Mouse (Mus musculus): ENCODE measurements around the gene Arl5b.

The Arl5b gene

GRCm38 (mm10) chr2:15049117-15049873 lies at the start of gene Arl5b:
Gene Arl5b (plus strand): TSS chr2:15049395.
- peak; percentile 91 for DNase-seq (ENCODE audit: low spot score)

GRCm38 (mm10) chr2:15007531-15007930 lies 41.7 kb upstream of the Arl5b start:
- DNase-seq (ENCODE audit: low spot score), result no peak

DNA sequence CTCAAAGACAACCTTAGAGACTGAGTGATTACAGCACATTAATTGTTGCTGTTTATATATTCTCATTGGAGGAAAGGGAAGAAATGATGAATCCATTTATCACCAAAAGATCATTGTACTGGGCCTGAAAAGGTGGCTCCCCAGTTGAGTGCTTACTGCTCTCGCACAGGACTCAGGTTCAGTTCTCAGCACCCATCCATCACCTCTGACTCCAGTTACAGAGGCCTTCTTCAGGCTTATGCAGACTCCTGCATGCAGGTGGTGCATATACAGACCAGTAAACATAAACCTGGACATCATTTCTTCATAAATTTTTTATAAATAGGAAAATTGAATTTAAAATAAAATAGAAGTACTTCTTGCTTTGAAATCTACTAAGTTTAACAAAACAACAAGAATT lies 41.1 kb upstream of the Arl5b start:
- DNase-seq (ENCODE audit: low spot score), result no peak

GRCm38 (mm10) chr2:15026817-15027216 lies 22.4 kb upstream of the Arl5b start:
- DNase-seq (ENCODE audit: low spot score), result no peak

DNA sequence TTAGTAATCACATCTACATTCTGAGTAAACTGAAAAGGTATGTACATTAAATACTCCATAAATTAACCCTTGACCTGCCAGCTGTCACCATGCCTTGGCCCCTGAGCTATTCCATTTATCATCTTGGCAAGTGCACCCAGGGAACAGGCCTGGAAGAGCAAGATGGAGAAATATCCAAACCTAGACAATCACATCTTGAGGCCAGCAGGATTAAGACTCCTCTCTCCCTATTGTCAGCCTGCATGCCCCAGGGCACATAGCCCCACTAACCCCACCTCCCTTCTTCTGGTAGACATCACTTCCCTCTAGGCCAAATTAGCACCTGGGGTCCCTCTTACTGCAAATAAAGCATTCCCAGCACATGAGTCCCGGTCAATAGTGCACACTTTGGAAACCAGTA lies 21.4 kb upstream of the Arl5b start:
- DNase-seq (ENCODE audit: low spot score), result no peak

- no peak for DNase-seq (ENCODE audit: low spot score)
These were observed 10.5 kb upstream of the Arl5b start for GRCm38 (mm10) chr2:15038705-15039104.

DNA sequence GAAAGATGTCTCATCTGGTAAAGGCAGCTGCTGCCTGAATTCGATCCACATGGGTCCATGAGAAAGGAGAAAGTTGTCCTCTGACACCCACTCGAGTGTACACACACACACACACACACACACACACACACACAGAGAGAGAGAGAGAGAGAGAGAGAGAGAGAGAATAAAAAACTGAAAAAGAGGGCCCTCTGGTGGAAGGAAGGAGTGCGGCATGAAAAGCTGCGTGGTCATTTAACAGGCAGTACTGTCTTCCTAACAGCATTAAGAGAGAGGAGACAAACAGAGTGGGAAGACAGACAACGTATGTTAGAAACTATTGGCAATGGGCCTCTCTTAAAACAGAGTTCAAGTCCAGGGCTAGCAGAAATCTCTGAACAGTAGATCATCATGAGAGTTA lies 8.9 kb upstream of the Arl5b start:
- no peak for DNase-seq (ENCODE audit: low spot score)

GRCm38 (mm10) chr2:15054496-15054895 lies 5.3 kb downstream of the Arl5b start:
- no peak for DNase-seq (ENCODE audit: low spot score)

GRCm38 (mm10) chr2:15054945-15055637 lies 5.9 kb downstream of the Arl5b start, which contains the start of gene Nsun6:
Gene Nsun6 (minus strand): TSS chr2:15055069.
- peak; percentile 71 for DNase-seq (ENCODE audit: low spot score)

DNA sequence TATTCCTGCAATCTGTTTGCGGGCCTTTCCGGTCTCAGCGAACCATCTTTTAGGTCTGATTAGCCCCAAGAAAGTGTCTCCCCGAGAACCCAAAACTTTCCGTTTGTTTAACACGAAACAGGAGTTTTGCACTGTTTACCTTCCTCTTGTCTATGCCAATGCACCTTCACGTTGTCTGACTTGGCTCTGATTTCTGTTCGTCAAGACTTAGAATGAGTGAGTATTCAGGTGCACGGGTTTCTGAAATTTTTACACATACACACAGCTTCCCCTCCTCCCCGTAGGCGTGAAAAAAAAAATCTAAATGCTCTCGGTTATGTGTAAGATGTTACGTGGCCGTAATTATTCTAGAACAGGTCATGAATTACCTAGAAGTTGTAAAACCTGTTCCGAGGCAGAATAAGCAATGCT lies 6.6 kb downstream of the Arl5b start:
- DNase-seq (ENCODE audit: low spot score), result no peak

GRCm38 (mm10) chr2:15058227-15058626 lies 9.0 kb downstream of the Arl5b start:
- DNase-seq (ENCODE audit: low spot score), result no peak

DNA sequence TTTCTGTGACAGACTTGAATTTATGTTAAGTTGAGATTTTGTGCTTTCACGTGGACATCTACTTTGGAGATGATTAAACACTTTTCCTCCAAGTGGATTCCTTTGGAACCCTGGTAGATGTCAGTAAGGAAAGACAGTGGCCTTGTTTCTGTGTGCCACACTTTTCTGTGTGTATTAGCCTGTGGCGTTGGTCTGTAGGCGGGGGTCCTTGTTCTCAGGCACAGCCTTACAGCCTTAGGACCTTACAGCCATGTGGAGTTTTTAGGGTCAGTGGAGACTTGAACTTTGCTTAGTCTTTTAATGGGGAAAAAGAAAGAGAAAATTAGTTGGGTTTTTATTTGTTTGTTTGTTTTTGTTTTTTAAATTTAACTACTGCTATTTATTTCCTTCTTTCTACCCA lies 11.7 kb downstream of the Arl5b start:
- DNase-seq (ENCODE audit: low spot score), result no peak

- DNase-seq (ENCODE audit: low spot score), result no peak
These were observed 14.6 kb downstream of the Arl5b start for GRCm38 (mm10) chr2:15063815-15064214.

GRCm38 (mm10) chr2:15064380-15065269 lies 15.4 kb downstream of the Arl5b start:
- no peak for DNase-seq (ENCODE audit: low spot score)

DNA sequence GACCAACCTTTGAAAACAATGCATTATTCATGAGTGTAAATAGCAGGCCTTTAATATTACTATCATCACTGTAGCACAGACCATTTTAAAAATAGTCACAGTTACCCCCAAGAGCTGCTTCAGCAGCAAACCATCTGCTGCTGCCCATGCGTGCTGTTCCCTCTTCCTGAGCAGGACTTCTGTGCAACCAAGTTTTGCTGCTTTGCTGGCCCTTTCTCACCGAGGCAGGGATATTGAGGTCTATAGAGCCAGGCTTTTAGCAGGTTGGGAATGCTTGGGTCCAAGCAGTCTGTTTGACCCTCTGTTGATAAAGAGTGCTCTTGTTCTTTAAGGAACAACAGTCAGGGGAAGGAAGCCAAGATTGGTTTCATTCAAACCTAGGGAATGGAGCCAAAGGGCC lies 16.3 kb downstream of the Arl5b start:
- no peak for DNase-seq (ENCODE audit: low spot score)

- no peak for DNase-seq (ENCODE audit: low spot score)
These were observed 17.9 kb downstream of the Arl5b start for GRCm38 (mm10) chr2:15067091-15067490.

DNA sequence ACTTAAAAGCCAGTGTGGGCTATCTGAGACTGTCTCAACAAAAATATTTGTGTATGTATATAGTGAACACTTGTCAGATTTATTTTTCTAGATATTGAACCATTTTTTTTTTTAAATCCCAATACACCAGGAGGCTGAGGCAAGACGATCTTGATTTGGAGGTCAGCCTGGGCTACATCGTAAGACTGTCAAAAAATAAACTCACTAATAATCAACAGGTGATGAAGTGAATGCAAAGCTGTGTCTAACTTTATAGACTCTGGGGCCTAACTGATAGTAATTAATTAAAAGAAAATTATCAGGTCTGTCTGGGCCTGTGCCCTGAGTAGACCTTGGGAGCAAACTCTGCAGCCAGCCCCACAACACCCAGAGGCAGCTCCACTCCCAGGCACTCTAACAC lies 34.5 kb downstream of the Arl5b start:
- DNase-seq (ENCODE audit: low spot score), result no peak

DNA sequence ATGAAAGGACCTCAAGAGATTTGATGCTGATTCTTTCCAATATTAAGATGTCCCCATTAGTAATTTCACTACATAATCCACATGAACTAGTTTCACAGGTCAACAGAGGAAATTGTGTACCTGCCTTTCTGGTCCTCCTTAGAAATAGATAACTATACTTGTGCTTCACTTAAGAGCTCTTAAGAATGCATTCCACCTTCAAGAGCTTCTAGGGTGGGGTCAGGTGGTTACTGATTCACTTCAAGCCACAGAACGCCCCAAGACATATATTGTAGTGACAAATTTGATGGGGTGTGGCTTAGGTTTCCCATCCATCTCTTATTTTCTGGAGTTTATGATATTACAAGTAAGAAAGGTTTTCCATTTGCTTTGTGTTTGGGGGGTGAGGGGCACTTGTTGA lies 38.1 kb downstream of the Arl5b start:
- DNase-seq (ENCODE audit: low spot score), result no peak

DNA sequence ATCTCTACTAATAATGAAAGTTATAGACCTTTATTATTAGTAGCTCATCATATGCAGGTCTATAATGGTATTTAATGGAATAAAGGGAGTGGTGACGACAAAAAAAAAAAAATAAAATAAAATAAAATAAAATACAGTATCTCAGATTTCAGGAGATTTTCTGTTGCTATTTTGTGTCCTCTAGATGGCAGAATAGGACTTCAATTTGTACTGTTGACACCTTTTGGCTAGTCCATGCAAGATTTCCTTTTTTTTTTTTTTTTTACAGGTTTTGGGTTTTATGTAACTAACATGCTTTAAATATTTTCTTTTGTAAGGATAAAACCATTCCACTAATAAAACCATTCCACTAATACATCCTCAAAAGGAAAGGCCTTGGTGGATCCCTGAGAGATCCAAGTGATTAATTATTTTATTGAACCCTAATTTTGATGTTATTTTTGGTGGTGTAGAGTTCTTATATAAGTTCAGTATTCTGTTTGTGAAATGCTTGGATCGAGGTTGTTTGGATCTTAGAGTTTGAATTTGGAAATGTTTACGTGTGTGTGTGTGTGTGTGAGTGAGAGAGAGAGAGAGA lies 47.4 kb downstream of the Arl5b start:
- no peak for DNase-seq (ENCODE audit: low spot score)

DNA sequence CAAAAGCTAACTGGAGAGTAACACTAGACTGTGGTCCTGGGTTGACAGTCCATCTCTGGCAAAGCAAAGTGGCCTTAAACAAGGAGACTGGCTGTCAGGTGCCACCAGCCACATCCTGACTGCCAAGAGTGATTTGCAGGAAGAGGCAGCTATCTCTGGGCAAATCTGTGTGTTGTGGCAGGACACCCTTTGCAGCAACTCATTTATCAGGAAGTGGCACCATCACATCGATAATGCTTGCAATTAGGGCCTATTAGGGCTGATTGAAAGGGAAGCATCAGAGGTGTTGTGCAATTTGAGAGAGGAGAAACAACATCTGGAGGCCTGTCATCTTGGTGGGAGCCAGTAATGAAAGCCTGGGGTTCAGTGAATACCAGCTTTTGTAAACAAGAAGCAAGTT lies 55.2 kb downstream of the Arl5b start:
- DNase-seq (ENCODE audit: low spot score), result no peak

- DNase-seq (ENCODE audit: low spot score), result no peak
These were observed 62.1 kb downstream of the Arl5b start for GRCm38 (mm10) chr2:15111290-15111689.

GRCm38 (mm10) chr2:15111808-15112440 lies 62.7 kb downstream of the Arl5b start:
- no peak for DNase-seq (ENCODE audit: low spot score)
